Mouse (Mus musculus) heart, embryonic 12.5 days (tissue): ENCODE results near the gene Gm21974. TPM values are rescaled to one million over a fixed set of nuclear protein-coding genes. Genes with fewer than 3 reads are reported as not detected.
"Not testable (repeated sequence)": the region's sequence is repeated elsewhere in the genome, so short reads cannot be mapped to it uniquely, and the experiment has no call there.

Source experiments
- ATAC-seq: fragments of 200-750 bp; cut with Nextera tagmentation; 2 replicates; pipeline ENCODE4 v1.8.0; 2017; ENCODE audit warnings: moderate TSS enrichment, moderate library complexity; ENCODE audit not compliant: insufficient number of reproducible peaks, low FRiP score
- H3K27ac ChIP-seq: fragments of 300-500 bp; sonication (generic); 2 replicates; pipeline ENCODE4 v1.5.1; 2016; ENCODE audit warnings: mild to moderate bottlenecking, moderate library complexity; ENCODE audit not compliant: poor library complexity, severe bottlenecking
- H3K27me3 ChIP-seq: fragments of 300-500 bp; sonication (generic); replicated peaks from 2 replicates; pipeline ENCODE4 v1.6.1; 2016; ENCODE audit warnings: mild to moderate bottlenecking, moderate library complexity
- H3K36me3 ChIP-seq: fragments of 300-500 bp; sonication (generic); 2 replicates; pipeline ENCODE4 v1.6.1; 2016; ENCODE audit warnings: mild to moderate bottlenecking, moderate library complexity
- H3K4me1 ChIP-seq: fragments of 300-500 bp; sonication (generic); replicated peaks from 2 replicates; pipeline ENCODE4 v1.6.1; 2016; ENCODE audit warnings: mild to moderate bottlenecking
- H3K4me2 ChIP-seq: fragments of 300-500 bp; sonication (generic); 2 replicates; pipeline ENCODE4 v1.6.1; 2016; ENCODE audit warnings: mild to moderate bottlenecking, moderate library complexity
- H3K4me3 ChIP-seq: fragments of 300-500 bp; sonication (generic); 2 replicates; pipeline ENCODE4 v1.5.1; 2016; ENCODE audit warnings: mild to moderate bottlenecking
- H3K9ac ChIP-seq: fragments of 300-500 bp; sonication (generic); 2 replicates; pipeline ENCODE4 v1.6.1; 2016; ENCODE audit warnings: mild to moderate bottlenecking, moderate library complexity
- H3K9me3 ChIP-seq: fragments of 300-500 bp; sonication (generic); replicated peaks from 2 replicates; pipeline ENCODE4 v1.6.1; 2016; ENCODE audit warnings: mild to moderate bottlenecking, moderate library complexity
- WGBS: fragments of 180-500 bp; shearing (Covaris S2); methylation state at CpG from one replicate; pipeline ENCODE4 v1.1.7; 2016; 5-methylcytosine and 5-hydroxymethylcytosine counted together
- polyA plus RNA-seq: library from polyadenylated mRNA; unstranded; fragments of >200 nt; fragmentation: Nextera tagmentation; extraction: Ambion mirVana; gene quantifications from 2 replicates; pipeline ENCODE4 v1.2.1, GENCODE M21; 2016

The Gm21974 gene
- polyA plus RNA-seq, 1 experiment from 2014 or later = not detected

DNA sequence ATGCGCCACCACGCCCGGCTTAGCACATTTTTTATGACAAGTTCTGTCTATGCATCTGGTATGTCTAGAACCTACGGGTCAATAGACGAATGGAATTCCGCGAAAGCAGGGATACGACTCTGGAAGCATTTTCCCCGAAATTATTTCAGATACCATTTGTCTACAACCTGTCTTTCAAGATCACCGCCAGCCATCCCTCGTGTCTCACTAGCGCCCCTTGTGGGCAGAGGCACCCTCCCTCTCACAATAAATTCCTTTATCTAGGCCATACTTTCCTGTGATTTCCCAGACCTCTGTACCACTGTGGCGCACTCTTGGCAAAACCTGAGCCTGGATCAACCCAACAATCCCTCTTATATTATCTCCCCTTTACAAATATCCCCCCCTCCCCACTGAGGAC lies 1.1 kb upstream of the Gm21974 start:
- Histone ChIP-seq H3K4me1 (peaks cover 28% of the 10 kb centered on the region), H3K4me2 (no peak overlapping the region), H3K27me3 (no peaks in the 10 kb centered on the region), H3K9ac (no peak overlapping the region), H3K36me3 (peaks cover 19% of the 10 kb centered on the region), H3K9me3 (no peaks in the 10 kb centered on the region), H3K27ac (no peak overlapping the region), H3K4me3 (no peak overlapping the region)
- WGBS = 52% methylated on average over 13 of the region's 13 CpGs
- ATAC-seq = no peak

- not testable (repeated sequence) for H3K9ac ChIP-seq, H3K27me3 ChIP-seq, H3K9me3 ChIP-seq
- peak; percentile 12 for ATAC-seq
- 0 out of 2 replicates have a peak overlapping the region, but pooled peaks have one; percentile 64 for H3K4me3 ChIP-seq
- 70% methylated on average over 7 of the region's 7 CpGs for WGBS
- peak overlapping the region; percentile 92 for H3K4me2 ChIP-seq
- H3K4me1 ChIP-seq = peaks cover 28% of the 10 kb centered on the region
- H3K27ac ChIP-seq = peak overlapping the region; percentile 42
- peaks cover 19% of the 10 kb centered on the region for H3K36me3 ChIP-seq
Observed at GRCm38 (mm10) chr7:127895891-127896290, 637 bp upstream of the Gm21974 start.

GRCm38 (mm10) chr7:127894480-127894879 lies 774 bp downstream of the Gm21974 start:
- ATAC-seq = no peak
- WGBS = 76% methylated on average over 5 of the region's 5 CpGs
- Histone ChIP-seq H3K27ac (no peak overlapping the region), H3K9me3 (no peaks in the 10 kb centered on the region), H3K9ac (peak overlapping the region; percentile 73), H3K4me2 (peak overlapping the region; percentile 92), H3K36me3 (peaks cover 31% of the 10 kb centered on the region), H3K4me1 (peaks cover 21% of the 10 kb centered on the region), H3K27me3 (no peaks in the 10 kb centered on the region), H3K4me3 (peak overlapping the region; percentile 64)

- no peak within 1 kb of the TSS for H3K4me2 ChIP-seq
- no peak within 1 kb of the TSS for H3K27ac ChIP-seq
- peaks cover 26% of the 10 kb centered on the region for H3K4me1 ChIP-seq
- WGBS = 39% methylated on average over 4 of the region's 4 CpGs
- no peak within 1 kb of the TSS for H3K4me3 ChIP-seq
- peaks cover 68% of the 10 kb centered on the region for H3K36me3 ChIP-seq
- H3K9ac ChIP-seq = no peak within 1 kb of the TSS
- H3K27me3 ChIP-seq = no peaks in the 10 kb centered on the region
- no peak for ATAC-seq
- no peaks in the 10 kb centered on the region for H3K9me3 ChIP-seq
Observed at GRCm38 (mm10) chr7:127890798-127891197, 4.5 kb downstream of the Gm21974 start, which contains the start of gene Prss53. Gene Prss53 (minus strand): TSS chr7:127890970.

DNA sequence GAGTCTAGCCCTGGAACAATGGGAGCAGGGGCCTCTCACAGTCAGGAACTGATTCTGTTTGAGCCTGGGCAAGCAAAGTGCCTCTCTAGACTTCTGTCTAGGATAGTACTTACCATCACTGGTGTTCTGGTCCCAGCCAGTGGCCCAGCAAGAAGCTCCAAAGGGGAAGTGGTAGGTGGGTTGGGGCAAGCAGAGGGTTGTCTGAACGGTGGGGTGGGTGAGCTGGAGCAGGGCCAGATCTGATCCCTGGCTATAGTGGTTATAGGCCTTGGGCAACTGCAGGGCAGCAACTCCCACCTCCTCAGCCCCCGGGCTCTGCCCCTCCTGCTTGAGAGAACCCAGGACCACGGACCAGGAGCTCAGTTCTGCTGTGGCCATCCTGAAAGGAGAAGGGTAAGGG lies 6.4 kb downstream of the Gm21974 start:
- no peak for ATAC-seq
- Histone ChIP-seq H3K27ac (no peak overlapping the region), H3K4me3 (no peak overlapping the region), H3K36me3 (peaks cover 87% of the 10 kb centered on the region), H3K9ac (no peak overlapping the region), H3K4me2 (no peak overlapping the region), H3K4me1 (peaks cover 29% of the 10 kb centered on the region), H3K27me3 (no peaks in the 10 kb centered on the region), H3K9me3 (no peaks in the 10 kb centered on the region)
- WGBS = 78% methylated on average over 3 of the region's 3 CpGs

- no peaks in the 10 kb centered on the region for H3K9me3 ChIP-seq
- H3K4me2 ChIP-seq = no peak overlapping the region
- no peak overlapping the region for H3K4me3 ChIP-seq
- H3K9ac ChIP-seq = no peak overlapping the region
- no peak overlapping the region for H3K27ac ChIP-seq
- ATAC-seq = no peak
- 78% methylated on average over 3 of the region's 3 CpGs for WGBS
- H3K4me1 ChIP-seq = peaks cover 39% of the 10 kb centered on the region
- no peaks in the 10 kb centered on the region for H3K27me3 ChIP-seq
- H3K36me3 ChIP-seq = peaks cover 88% of the 10 kb centered on the region
Observed at GRCm38 (mm10) chr7:127887781-127888180, 7.5 kb downstream of the Gm21974 start.

GRCm38 (mm10) chr7:127887191-127887590 lies 8.1 kb downstream of the Gm21974 start:
- no peaks in the 10 kb centered on the region for H3K27me3 ChIP-seq
- peaks cover 88% of the 10 kb centered on the region for H3K36me3 ChIP-seq
- no peak for ATAC-seq
- peaks cover 45% of the 10 kb centered on the region for H3K4me1 ChIP-seq
- no peaks in the 10 kb centered on the region for H3K9me3 ChIP-seq
- H3K4me3 ChIP-seq = no peak overlapping the region
- H3K27ac ChIP-seq = no peak overlapping the region
- H3K4me2 ChIP-seq = no peak overlapping the region
- WGBS = 84% methylated on average over 8 of the region's 8 CpGs
- no peak overlapping the region for H3K9ac ChIP-seq

DNA sequence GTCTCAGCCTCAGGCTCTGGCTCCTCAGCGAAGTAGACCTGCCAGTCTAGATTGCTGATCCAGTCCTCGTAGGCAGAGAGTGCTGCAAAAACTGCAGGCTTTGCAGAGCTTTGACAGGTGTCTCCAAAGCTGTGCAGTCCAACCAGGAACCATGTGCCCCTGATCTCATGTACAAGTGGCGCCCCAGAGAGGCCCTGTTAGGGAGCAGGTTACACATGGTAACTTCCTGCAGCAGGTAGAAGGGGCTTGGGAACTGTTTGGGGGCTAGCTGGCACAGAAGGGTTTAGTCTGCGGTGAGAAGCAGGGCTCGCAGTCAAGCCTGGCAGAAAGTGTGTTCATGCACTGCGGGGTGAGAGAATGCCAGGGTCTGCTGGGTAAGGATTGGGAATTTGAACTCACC lies 8.7 kb downstream of the Gm21974 start:
- Histone ChIP-seq H3K9ac (no peak overlapping the region), H3K4me3 (no peak overlapping the region), H3K27me3 (no peaks in the 10 kb centered on the region), H3K4me2 (no peak overlapping the region), H3K36me3 (peaks cover 91% of the 10 kb centered on the region), H3K27ac (no peak overlapping the region), H3K4me1 (peaks cover 45% of the 10 kb centered on the region), H3K9me3 (no peaks in the 10 kb centered on the region)
- WGBS = 91% methylated on average over 6 of the region's 6 CpGs
- ATAC-seq = no peak

DNA sequence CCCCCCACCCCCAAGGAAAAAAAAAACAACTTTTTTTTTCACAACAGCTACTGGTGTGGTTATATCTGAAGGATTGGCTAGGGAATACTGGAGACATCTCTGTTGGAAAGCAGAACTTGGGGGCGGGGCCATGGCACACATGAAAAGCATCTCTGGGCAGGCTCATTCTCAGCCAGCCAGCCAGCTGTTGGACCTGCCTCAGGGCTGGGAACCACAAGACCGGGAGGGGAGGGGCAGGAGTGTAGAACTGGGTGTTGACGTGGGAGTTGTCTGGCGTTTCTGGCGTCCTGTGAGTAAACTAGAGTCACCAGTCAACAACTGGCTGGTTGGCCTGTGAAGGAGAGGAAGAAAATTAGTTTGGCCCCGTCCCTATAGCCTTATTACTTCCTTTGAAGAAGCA lies 9.3 kb downstream of the Gm21974 start:
- Histone ChIP-seq H3K4me1 (peaks cover 45% of the 10 kb centered on the region), H3K27me3 (no peaks in the 10 kb centered on the region), H3K4me2 (no peak overlapping the region), H3K27ac (no peak overlapping the region), H3K9me3 (no peaks in the 10 kb centered on the region), H3K9ac (no peak overlapping the region), H3K36me3 (peaks cover 97% of the 10 kb centered on the region), H3K4me3 (no peak overlapping the region; the same call in 1 of the 2 replicates)
- ATAC-seq = no peak
- WGBS = 76% methylated on average over 6 of the region's 6 CpGs

DNA sequence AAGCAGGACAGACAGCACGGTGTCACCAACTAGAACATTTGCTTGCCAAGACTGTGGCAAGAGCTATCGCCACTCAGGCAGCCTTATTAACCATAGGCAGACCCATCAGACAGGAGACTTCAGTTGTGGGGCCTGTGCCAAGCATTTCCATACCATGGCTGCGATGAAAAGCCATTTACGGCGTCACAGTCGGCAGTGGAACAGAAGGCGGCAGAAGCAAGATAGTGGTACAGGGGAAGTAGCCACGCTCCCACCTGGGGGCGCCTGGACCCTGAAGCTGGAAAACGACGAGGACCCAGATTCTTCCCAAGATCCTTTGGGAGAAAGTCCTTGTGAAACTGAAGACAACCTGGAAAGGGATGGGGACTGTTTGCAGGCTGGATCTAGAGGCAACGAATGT lies 14.8 kb downstream of the Gm21974 start:
- 81% methylated on average over 12 of the region's 12 CpGs for WGBS
- no peak overlapping the region for H3K9ac ChIP-seq
- H3K4me3 ChIP-seq = no peak overlapping the region
- H3K27ac ChIP-seq = no peak overlapping the region
- ATAC-seq = no peak
- H3K27me3 ChIP-seq = no peaks in the 10 kb centered on the region
- H3K4me2 ChIP-seq = no peak overlapping the region
- H3K36me3 ChIP-seq = peaks cover 72% of the 10 kb centered on the region
- no peaks in the 10 kb centered on the region for H3K9me3 ChIP-seq
- H3K4me1 ChIP-seq = peaks cover 37% of the 10 kb centered on the region

DNA sequence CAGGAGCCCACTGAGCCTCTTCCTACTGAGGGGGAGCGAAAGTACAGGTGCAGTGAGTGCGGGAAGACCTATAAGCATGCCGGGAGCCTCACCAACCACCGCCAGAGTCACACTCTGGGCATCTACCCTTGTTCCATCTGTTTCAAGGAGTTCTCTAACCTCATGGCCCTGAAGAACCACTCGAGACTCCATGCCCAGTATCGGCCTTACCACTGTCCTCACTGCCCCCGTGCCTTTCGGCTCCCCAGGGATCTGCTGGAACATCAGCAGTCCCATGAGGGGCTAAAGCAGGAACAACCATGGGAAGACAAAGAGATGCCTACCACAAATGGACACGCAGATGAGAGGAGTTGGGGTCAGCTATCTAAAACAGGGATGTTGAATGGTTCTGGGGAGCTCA lies 16.0 kb downstream of the Gm21974 start:
- H3K4me1 ChIP-seq = peaks cover 33% of the 10 kb centered on the region
- H3K27ac ChIP-seq = no peak overlapping the region
- 95% methylated on average over 9 of the region's 9 CpGs for WGBS
- H3K36me3 ChIP-seq = peaks cover 61% of the 10 kb centered on the region
- H3K27me3 ChIP-seq = no peaks in the 10 kb centered on the region
- no peak for ATAC-seq
- H3K9me3 ChIP-seq = no peaks in the 10 kb centered on the region
- no peak overlapping the region for H3K9ac ChIP-seq
- H3K4me2 ChIP-seq = no peak overlapping the region
- H3K4me3 ChIP-seq = no peak overlapping the region
